Mouse (Mus musculus): ENCODE measurements around the gene Gpr83.

Gpr83 gene

DNA sequence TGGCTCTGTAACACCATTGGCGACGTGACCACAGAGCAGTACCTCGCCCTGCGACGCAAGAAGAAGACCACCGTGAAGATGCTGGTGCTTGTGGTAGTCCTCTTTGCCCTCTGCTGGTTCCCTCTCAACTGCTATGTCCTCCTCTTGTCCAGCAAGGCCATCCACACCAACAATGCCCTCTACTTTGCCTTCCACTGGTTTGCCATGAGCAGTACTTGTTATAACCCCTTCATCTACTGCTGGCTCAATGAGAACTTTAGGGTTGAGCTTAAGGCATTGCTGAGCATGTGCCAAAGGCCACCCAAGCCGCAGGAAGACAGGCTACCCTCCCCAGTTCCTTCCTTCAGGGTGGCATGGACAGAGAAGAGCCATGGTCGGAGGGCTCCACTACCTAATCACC, 8.3 kb downstream of the Gpr83 start:
- in situ Hi-C loops (cut with MboI, MseI), result loop anchor here (10.0 kb wide), 1 partner anchor 146 kb away; no protein-coding TSS in a partner anchor

GRCm38 (mm10) chr9:14870377-14870776, 10.4 kb downstream of the Gpr83 start:
- in situ Hi-C loops (cut with MboI, MseI), result no loop called here

DNA sequence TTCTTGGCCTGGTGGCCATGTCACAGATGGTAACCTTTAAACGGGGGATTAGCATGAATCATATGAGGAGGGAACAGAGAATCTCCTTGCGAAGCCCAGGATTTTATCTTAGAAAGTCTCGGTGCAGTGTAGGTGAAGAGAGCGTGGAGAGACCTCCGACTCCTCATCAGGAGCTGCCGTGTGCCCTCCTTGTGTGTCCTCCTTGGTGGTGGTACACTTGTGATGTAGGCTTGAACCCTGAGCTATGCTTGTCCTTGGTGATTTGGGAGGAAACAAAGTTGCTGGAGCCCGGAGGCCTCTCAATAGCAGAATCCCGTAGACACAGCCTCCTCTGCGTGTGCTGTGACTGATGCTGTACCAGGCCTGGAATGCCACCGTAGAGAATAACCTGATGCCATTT, 10.8 kb downstream of the Gpr83 start:
- in situ Hi-C loops (cut with MboI, MseI), result no loop called here

DNA sequence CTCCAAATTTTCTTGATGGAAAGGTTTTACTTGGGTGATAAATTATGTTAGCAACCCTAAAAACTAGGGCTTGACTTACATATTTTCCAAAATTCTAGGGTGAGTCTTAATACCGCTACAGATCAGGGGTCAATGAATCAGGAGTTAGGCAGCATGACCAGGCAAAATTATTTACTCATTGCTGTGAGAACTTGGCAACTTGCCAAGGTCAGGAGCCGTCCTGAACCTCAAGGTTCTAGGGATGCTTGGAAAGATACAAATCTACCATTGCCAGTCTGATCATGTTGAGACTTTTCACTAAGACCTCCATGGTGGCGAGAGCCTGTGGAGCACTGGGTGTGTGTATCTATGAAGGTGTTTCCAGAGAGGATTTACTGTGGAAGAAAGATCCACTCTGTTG, 11.5 kb downstream of the Gpr83 start:
- in situ Hi-C loops (cut with MboI, MseI), result no loop called here

- in situ Hi-C loops (cut with MboI, MseI), result no loop called here
Measured at GRCm38 (mm10) chr9:14872181-14872930, 12.3 kb downstream of the Gpr83 start.

- in situ Hi-C loops (cut with MboI, MseI), result loop anchor here (5.0 kb wide), 1 partner anchor 664 kb away; no protein-coding TSS in a partner anchor
Measured at GRCm38 (mm10) chr9:14875743-14876507, 15.9 kb downstream of the Gpr83 start.

DNA sequence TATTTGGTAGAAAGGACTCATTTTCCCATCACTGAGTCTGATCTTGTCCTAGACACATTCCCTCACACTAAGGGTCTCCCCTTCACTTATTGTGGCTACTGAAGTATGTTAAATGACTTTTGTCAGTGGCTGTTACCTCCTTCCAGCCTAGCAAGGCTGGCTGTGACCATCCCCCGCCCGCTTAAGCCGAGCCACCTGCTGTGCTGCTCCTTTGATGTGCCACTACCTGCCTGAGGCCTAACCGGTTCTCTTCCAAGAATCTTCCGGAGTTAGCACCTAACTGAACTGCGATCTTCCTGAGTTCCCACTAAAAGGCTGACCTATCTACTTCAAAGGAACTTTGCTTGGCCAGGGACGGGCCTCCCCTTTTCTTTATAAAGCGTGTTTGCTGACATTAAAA, 16.6 kb downstream of the Gpr83 start:
- in situ Hi-C loops (cut with MboI, MseI), result loop anchor here (5.0 kb wide), 1 partner anchor 664 kb away; no protein-coding TSS in a partner anchor

GRCm38 (mm10) chr9:14884641-14885040, 24.6 kb downstream of the Gpr83 start:
- in situ Hi-C loops (cut with MboI, MseI), result no loop called here

GRCm38 (mm10) chr9:14885151-14885550, 25.1 kb downstream of the Gpr83 start:
- in situ Hi-C loops (cut with MboI, MseI), result no loop called here

- in situ Hi-C loops (cut with MboI, MseI), result no loop called here
Measured at GRCm38 (mm10) chr9:14885954-14886353, 25.9 kb downstream of the Gpr83 start.

DNA sequence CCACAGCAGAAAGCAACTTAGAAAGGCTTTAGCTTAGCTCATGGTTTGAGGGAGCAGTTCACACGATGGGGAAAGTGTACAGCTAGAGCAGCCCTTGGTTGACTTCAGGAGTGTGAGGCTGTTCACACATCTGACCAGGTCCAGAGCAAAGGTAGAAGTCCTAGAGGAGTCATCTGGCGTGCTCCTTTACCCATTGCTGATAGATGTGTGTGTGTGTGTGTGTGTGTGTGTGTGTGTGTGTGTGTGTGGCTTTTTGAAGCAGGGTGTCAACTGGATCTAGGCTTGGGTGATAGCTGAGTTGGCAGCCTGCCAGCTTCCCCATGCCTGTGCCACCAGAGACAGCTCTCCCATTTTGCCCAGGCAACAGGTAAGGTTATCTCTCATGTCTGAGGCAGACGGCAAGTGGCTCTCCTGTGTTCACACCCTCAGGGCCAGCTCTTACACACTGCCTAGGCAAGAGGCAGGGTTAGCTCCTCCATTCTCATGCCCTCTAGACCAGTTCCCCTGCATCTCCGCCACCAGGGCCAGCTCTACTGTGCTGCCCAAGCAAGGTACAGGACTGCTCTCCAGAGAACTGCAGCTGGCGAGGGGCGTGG, 27.9 kb downstream of the Gpr83 start:
- in situ Hi-C loops (cut with MboI, MseI), result no loop called here

GRCm38 (mm10) chr9:14888671-14889070, 28.7 kb downstream of the Gpr83 start:
- in situ Hi-C loops (cut with MboI, MseI), result no loop called here

DNA sequence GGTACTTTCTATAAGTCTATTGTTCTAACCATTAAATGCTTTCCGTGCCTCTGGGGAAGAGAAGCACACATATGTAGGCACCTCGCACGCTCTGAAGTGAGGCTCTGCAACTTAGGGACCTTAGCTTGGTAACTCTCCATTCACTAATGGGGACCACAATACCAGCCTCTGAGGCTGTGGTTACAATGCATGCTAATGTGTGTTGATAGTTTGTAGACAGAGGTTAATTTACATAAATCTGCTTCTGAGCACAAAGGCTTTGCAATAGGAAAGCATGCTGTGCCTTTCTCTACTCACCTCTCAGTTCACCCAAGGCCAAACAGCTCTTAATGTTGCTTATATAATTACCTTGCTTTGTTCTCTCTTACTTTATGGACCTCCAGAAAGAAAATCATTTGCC, 30.7 kb downstream of the Gpr83 start:
- in situ Hi-C loops (cut with MboI, MseI), result no loop called here

GRCm38 (mm10) chr9:14891891-14892290, 31.9 kb downstream of the Gpr83 start:
- in situ Hi-C loops (cut with MboI, MseI), result no loop called here

DNA sequence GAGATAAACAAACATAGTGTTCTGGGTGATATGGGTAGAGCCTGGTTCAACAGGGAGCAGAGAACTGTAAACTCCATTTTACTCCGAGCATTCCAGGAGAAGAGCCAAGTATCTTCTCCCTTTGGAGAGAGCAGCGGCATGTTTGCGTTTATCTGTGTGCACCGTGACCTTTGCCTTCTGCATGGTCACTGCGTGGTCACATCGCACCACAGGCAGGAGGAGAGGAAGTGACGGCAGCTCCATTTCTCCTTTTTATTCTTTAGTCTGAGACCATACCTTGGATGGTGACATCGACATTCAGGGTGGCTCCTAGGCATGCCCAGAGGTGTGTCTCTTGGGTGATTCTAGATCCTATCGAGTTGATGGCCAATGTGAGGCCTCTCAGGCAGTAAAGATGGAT, 33.4 kb downstream of the Gpr83 start:
- in situ Hi-C loops (cut with MboI, MseI), result no loop called here

GRCm38 (mm10) chr9:14894628-14895027, 34.6 kb downstream of the Gpr83 start:
- in situ Hi-C loops (cut with MboI, MseI), result no loop called here

GRCm38 (mm10) chr9:14895237-14895835, 35.3 kb downstream of the Gpr83 start:
- in situ Hi-C loops (cut with MboI, MseI), result no loop called here

- in situ Hi-C loops (cut with MboI, MseI), result no loop called here
Measured at GRCm38 (mm10) chr9:14897102-14897501, 37.1 kb downstream of the Gpr83 start.

DNA sequence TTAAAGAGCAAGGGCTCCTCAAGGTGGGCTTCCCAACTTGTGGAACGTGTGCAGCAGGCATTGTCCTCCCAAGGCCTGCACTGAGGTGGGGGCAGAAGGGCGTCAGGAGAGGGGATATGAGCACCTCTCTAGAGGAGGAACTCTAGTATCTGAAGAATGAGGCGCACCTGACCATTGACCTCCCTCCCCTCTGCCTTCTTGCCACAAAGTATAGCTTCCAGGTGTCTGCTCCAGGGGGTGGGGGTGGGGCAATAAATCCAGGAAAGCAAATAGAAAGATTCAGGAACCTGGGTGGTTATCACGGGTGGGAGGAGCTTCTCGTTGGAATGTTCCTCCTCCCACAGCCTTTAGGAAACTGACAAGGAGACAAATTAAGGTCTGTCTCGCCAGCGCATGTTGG, 41.7 kb downstream of the Gpr83 start:
- in situ Hi-C loops (cut with MboI, MseI), result no loop called here

DNA sequence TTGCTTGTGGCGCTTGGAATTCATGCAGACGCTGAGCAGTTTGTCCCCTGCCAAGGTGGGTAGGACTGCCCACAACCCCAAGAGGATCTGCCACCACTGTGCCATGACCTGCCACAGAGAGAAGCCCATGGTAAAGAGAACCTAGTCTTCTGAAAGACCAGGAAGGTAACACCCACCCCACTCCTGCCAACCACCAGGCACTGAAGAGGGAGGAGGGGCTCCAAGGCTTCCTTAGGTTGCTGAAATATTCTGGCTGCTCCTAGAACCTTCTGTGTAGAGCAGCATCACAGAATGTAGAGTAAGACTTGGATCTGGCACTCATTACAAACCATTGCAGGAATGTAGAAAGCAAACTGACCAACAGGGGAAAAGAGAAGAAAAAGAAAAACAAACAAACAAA, 42.4 kb downstream of the Gpr83 start:
- in situ Hi-C loops (cut with MboI, MseI), result no loop called here

DNA sequence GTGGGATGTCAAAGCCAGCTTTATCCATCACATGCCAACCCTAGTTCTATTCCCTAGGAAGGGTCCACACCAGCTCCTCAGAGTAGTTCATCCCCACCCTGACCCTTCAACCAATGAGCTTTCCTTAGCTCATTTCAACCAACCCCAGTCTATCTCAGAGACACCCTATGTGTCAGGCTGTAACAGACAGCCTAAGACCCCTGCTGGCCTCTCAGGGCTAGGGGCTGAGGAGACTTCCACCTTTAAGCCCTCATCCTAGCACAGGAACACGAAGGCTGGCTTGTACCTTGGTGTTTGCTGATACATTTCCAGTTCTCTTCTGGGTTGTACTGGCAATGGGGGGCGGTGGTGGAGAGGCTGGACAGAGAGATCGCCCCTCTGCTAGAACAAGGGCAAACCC, 43.0 kb downstream of the Gpr83 start:
- in situ Hi-C loops (cut with MboI, MseI), result no loop called here
